Mouse (Mus musculus) myocyte (in vitro differentiated cells): ENCODE measurements around the gene Sept10.

ENCODE experiments used
- MAX ChIP-seq: IDR thresholded peaks from one replicate; pipeline ENCODE4 v1.6.1; 2011; ENCODE audit warnings: low read depth, mild to moderate bottlenecking, control low read depth
- MYOD1 ChIP-seq, 3 experiments: IDR thresholded peaks; one replicate each; pipeline ENCODE4 v1.6.1; 2011; ENCODE audit warnings: control low read depth in 2 of 3, low read depth in 2 of 3, mild to moderate bottlenecking in 2 of 3, moderate library complexity in 1 of 3; ENCODE audit not compliant: insufficient read length in 2 of 3, control insufficient read depth in 1 of 3
- MYOG ChIP-seq, 3 experiments: IDR thresholded peaks; one replicate each; pipeline ENCODE4 v1.6.1; 2011; ENCODE audit warnings: control low read depth in 2 of 3, low read depth in 2 of 3, mild to moderate bottlenecking in 2 of 3; ENCODE audit not compliant: insufficient read length in 2 of 3, control insufficient read depth in 1 of 3, insufficient read depth in 1 of 3
- POLR2A ChIP-seq: IDR thresholded peaks from one replicate; pipeline ENCODE4 v1.6.1; 2011; ENCODE audit warnings: low read depth, mild to moderate bottlenecking, control low read depth, moderate library complexity; ENCODE audit not compliant: insufficient read length
- POLR2AphosphoS2 ChIP-seq: IDR thresholded peaks from one replicate; pipeline ENCODE4 v1.6.1; 2011; ENCODE audit warnings: low read depth, control low read depth; ENCODE audit not compliant: insufficient read length
- TCF12 ChIP-seq: IDR thresholded peaks from one replicate; pipeline ENCODE4 v1.6.1; 2011; ENCODE audit warnings: mild to moderate bottlenecking, control low read depth; ENCODE audit not compliant: poor library complexity, insufficient read depth, severe bottlenecking
- TCF3 ChIP-seq: IDR thresholded peaks from one replicate; pipeline ENCODE4 v1.6.1; 2011; ENCODE audit warnings: low read depth, control low read depth; ENCODE audit not compliant: insufficient read length
- USF1 ChIP-seq: IDR thresholded peaks from one replicate; pipeline ENCODE4 v1.6.1; 2011; ENCODE audit warnings: low read depth, mild to moderate bottlenecking, control low read depth, moderate library complexity

GRCm38 (mm10) chr10:59127637-59128036 lies 94.0 kb downstream of the Sept10 start:
- no peak for TF ChIP-seq POLR2A
- no peak for TF ChIP-seq MYOG (IDR thresholded peaks at IDR 0.05; ENCODE audit: control insufficient read depth in 1 of 3, insufficient read depth in 1 of 3, insufficient read length in 2 of 3, low read depth in 2 of 3)
- TF ChIP-seq USF1: no peak
- no peak for TF ChIP-seq POLR2AphosphoS2
- no peak for TF ChIP-seq TCF3
- no peak for TF ChIP-seq MAX
- TF ChIP-seq MYOD1 (IDR thresholded peaks at IDR 0.05; ENCODE audit: control insufficient read depth in 1 of 3, insufficient read length in 2 of 3, low read depth in 2 of 3): no peak
- no peak for TF ChIP-seq TCF12
